Mouse (Mus musculus) brain, embryonic 14.5 days (tissue): ENCODE results near the gene Lipa. TPM values are rescaled to one million over a fixed set of nuclear protein-coding genes. Genes with fewer than 3 reads are reported as not detected.
A peak's percentile ranks its signal among the peaks of the same experiment; 100 is the strongest.

ENCODE experiments used
- DNase-seq: peaks from one replicate; pipeline ENCODE4 v3.0.0-alpha.2; 2011; ENCODE audit warnings: low read depth
- CTCF ChIP-seq: fragments of 200-500 bp; IDR thresholded peaks from 2 replicates; pipeline ENCODE4 v1.5.1; 2012; ENCODE audit warnings: inconsistent platforms, mild to moderate bottlenecking, moderate library complexity, borderline replicate concordance; ENCODE audit not compliant: insufficient read depth, insufficient read length; ENCODE audit errors: extremely low read depth
- POLR2A ChIP-seq: fragments of 200-500 bp; IDR thresholded peaks from 2 replicates; pipeline ENCODE4 v1.6.1; 2012; ENCODE audit warnings: mild to moderate bottlenecking, inconsistent platforms, borderline replicate concordance; ENCODE audit not compliant: poor library complexity, insufficient read depth, insufficient read length, severe bottlenecking; ENCODE audit errors: extremely low read depth
- polyA plus RNA-seq: library from polyadenylated mRNA; depleted of rRNA; stranded (reverse); fragments of >200 nt; gene quantifications from 2 replicates; pipeline ENCODE4 v1.2.3, GENCODE M21; 2012; rRNA removed

Gene Lipa
- 18.9 and 20.0 TPM in 2 replicates for polyA plus RNA-seq

DNA sequence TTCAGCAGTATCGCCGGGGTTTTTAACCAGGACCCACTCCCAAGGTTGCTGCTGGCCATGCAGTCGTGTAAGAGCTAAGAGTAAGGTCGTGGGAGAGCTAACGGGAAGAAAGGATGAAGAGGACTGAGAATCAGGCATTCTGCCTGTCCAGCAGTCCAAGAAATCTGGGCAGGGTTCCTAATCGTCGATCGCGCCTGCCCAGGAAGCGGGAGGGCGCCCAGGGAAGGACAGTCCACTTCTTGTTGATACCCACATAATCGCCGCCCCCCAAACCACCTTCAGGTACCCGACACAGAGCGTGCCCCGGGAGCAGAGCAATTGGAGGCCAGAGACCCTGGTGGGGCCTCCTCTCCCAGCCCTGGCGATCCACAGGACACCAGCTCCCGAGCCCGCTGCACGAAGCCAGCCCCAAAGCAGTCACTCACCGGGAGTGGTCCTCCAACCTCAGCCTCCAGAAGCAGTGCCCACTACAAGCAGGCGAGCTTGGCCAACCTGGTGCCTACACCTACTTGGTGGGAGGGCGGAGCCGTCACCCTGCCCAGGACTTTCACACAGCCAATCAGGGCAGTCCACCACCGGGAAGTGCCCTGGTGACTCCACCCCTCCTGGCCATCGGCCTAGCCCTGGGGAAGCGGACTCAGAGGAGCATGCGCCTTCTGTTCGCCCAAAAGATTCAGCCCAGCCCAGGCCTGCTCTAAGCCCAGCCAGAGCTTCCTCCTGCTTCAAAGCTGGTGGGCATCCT, at the start of gene Lipa:
Gene Lipa (minus strand): TSS at position 534 of the 742 bp plus-strand sequence.
- DNase-seq, result peak; percentile 97
- TF ChIP-seq POLR2A, result peak; percentile 54; the same call in 1 of the 2 replicates
- no peak for TF ChIP-seq CTCF

DNA sequence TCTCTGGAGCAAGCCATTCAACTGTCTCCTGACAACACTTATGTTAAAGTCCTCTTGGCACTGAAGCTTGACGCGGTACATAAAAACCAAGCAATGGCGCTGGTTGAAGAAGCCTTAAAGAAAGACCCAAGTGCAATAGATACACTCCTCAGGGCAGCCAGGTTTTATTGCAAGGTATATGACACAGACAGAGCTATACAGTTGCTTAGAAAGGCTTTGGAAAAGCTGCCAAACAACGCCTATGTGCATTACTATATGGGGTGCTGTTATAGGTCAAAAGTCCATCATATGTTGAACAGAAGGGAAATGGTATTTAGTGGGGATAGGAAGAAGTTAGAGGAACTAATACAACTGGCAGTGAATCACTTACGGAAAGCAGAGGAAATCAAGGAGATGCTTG, 46.4 kb upstream of the Lipa start:
- DNase-seq, result no peak
- TF ChIP-seq POLR2A (no peak), CTCF (no peak)

DNA sequence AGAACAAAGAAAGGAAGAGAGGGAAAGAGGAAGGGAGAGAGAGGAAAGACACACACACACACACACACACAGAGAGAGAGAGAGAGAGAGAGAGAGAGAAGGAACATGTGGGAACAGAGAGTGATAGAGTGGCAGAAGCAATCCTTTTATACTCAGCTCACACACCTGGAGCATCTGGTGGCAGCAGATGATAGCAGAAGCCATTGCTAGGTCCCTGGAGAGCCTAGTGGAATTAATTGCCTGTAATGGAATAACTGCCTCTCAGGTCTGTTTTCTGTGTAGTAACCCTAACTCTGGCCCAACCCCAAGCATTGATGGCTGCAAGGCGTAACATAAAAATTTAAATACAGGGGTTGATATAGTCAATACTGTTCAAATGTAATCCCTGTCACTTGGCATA, 43.8 kb upstream of the Lipa start:
- peak; percentile 19 for DNase-seq
- TF ChIP-seq POLR2A (no peak), CTCF (no peak)

DNA sequence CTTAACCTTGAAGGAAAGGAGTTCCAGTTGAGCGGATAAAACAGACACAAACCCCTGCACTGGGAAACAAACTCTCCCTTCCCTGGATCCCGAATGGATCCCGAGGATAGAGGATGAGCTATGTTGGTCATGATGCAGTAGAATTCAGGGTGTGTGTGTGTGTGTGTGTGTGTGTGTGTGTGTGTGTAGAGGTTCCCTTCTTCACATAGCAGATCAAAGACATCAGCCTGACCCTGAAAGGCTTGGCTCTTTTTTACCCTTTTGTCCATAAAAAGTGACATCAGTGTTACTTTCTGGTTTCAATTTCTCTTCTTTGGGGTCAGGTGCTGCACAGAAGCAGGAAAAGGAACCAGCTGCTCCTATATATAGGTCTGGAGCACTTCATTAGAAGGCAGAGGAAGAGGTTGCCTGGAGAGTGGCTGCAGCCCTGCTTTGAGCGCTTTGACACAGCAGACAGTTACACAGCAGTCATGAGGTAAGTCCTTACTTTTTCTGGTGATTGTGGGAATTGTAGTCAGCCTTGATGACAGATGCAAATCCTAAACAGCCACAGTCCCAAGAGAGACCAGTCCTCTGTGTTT, 42.7 kb upstream of the Lipa start:
- no peak for DNase-seq
- TF ChIP-seq POLR2A (no peak), CTCF (no peak)

DNA sequence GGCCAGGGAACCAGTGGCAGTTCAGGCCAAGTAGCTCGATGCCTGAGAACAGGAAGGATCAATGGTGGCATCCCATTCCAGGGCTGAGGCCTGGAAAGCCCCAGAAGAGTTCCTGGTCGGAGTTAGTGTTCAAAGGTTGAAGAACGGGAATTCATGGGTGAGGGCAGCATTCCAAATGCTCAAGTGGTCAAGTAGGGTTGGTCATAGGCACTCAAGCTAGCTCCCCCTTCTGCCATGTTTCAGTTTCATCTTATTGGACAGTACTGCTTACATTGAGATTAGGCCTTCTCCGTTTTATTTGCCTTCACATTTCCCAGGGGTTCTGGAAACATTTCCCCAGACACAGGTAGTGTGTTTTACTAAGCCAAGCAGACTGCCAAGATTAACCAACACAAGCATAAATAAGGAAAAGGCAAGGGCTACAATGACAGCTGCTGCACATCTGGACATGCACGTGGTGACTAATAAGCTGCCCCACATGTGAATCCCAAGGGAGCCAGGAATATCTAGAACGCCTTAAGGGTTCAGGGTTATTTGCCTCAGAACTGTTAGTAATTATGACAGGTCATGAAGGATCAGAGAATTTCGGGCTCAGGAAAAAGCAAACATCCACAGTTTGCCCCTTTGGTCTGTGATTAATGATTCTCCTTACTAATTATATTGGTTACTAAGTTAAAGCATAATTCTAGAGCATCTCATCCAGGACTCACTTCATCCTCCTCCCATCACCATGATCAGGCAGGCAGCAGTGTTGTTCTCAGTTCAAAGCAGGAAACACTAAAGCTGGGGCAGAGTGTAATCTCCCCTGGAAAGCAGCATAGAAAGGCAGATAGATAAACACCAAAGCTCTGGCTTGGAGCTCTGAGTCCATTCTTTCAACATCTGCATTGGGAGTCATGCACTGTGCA, 42.0 kb upstream of the Lipa start:
- DNase-seq, result no peak
- TF ChIP-seq POLR2A (no peak), CTCF (no peak)

DNA sequence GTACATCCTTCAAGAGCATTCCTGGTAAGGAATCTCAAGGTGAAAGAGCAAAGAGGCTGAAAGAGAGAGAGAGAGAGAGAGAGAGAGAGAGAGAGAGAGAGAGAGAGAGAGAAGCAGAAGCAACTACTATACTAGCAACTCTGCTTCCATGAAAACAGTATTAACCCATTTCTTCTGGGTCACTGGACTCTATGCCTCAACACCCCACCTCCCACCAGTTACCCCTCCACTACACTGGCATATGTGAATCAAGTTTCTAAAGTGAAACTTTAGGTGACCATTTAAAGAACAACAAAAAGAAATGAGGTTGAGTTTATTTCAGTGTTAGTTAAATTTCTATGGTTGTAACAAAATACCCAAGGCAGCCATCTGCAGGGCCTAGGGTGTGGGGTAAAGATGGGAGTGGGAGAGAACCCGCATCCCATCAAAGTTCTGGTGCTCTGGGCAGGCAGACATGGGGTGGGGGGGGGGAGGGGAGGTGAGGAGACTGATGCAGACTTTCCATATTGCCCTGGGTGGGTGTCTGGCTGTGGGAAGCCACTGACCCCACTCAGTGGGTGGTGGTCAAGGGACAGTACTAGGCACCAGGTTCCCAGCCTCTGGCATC, 39.0 kb upstream of the Lipa start:
- no peak for TF ChIP-seq CTCF
- TF ChIP-seq POLR2A, result no peak
- DNase-seq, result no peak

DNA sequence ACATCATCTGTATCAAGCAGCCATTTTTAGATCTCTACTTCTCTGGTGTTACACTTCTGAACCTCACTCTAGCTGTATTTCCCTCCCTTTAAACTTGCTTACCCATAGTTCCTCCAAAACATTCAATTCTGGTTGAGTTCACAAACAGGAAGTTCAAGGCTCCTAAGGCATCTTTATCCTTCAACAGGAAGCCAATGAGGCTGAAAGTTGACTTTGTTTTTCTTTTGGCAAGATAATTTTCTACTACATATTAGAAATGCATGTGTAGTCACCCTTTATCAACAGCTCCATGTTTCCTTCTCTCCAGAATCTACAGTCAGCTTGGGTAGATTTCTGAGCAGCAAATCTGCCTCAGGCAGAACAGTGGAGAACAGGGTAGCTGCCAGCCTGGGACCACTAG, 35.3 kb upstream of the Lipa start:
- DNase-seq, result no peak
- TF ChIP-seq CTCF, result no peak
- TF ChIP-seq POLR2A, result no peak

DNA sequence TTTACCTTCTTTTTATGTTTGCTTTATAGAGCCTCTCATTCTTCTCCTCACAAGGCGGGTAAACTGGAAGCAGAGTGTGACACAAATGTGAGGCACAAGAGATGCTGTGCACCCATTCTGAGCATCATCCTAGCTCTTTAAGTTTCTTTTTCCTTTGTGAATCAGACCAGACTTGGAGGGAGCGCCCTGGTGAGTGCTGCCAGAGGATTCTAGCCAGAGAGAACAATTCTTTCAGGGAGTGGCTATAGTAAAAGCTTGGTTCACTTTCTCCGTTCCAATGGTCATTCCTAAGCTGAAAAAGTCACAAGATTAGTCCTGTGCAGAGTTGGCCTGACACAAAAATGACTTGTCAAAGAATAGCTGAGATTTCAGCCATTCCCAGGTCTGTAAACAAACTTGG, 29.3 kb upstream of the Lipa start:
- no peak for DNase-seq
- TF ChIP-seq CTCF, result no peak
- TF ChIP-seq POLR2A, result no peak

DNA sequence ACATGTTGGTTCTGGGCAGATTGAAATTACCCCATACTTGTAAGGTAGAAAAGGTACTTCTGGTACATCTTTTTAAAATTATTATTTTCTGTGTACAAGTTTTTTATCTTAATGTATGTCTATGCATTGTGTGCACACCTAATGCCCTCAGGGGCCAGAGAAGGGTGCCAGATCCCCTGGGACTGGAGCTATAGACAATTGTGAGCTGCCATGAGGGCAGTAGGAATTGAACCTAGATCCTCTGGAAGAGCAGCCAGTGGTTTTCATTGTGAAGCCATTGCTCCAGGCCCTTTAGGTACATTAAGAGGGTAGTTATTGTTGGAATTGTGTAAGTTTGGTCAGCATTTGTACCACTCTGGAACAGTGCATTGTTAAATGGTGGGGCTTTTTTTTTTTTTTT, 26.8 kb upstream of the Lipa start:
- no peak for TF ChIP-seq POLR2A
- TF ChIP-seq CTCF, result no peak
- no peak for DNase-seq

DNA sequence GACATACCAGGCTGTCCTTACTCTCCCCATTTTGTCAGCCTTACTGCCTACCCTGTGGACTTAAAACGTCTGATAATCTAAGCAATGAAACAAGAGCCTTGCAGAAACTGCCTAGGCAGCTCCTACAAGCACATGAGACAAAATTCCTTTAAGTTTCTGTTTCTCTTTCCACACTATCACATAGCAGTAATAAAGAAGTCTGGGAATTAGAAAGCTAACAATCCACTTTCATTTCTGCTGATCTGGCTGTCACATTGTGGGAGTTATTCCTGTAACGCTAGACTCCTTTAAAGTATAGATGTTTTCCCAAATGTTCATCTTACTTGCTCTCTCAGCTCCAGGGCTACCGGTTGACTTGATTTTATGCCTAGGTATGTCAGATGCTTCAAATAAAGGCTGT, 26.2 kb upstream of the Lipa start:
- TF ChIP-seq CTCF, result no peak
- no peak for TF ChIP-seq POLR2A
- no peak for DNase-seq

DNA sequence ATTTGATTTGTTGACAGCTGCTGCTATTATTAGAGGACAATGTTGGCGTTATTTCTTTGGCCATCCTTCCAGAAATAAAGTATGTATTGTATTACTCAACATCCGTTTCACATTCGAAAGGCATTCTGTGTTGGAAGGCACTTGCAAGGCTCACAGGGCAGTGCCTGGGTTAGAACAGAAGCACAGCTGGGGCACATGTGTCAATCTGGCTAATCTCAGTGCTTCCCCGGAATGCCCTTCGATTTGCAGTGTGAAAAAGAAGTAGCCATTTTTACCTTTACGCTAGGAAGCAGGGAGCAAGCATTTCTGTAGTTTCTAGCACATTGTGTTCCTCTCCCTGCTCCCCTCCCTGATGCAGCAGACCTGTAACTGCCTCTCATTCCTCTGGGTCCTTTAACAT, 25.7 kb upstream of the Lipa start:
- no peak for TF ChIP-seq CTCF
- no peak for TF ChIP-seq POLR2A
- DNase-seq, result no peak
